Mouse (Mus musculus): Measurements from ENCODE around the gene Duoxa2.

- TF ChIP-seq POLR2A (IDR thresholded peaks at IDR 0.05; ENCODE audit: control insufficient read depth, low read depth, low read length) (no peak), CTCF (IDR thresholded peaks at IDR 0.05; ENCODE audit: control insufficient read depth, insufficient read depth, insufficient replicate concordance, low read depth, low read length) (no peak)
These were observed at the start of gene Duoxa2 for GRCm38 (mm10) chr2:122298596-122299490.
